Mouse (Mus musculus): ENCODE measurements around the gene Cr1l. TPM values are rescaled to one million over a fixed set of nuclear protein-coding genes. Genes with fewer than 3 reads are reported as not detected.

Gene Cr1l
- polyA plus RNA-seq, 1 experiment = 31.3 TPM

GRCm38 (mm10) chr1:195130479-195130878 is 907 bp downstream of the Cr1l start:
- H3K27me3 ChIP-seq (ENCODE audit: control insufficient read depth, insufficient read depth, insufficient read length) = no peaks in the 10 kb centered on the region
- peaks cover 39% of the 10 kb centered on the region for H3K36me3 ChIP-seq (ENCODE audit: control insufficient read depth, insufficient read depth)
- TF ChIP-seq FOSL1 (IDR thresholded peaks at IDR 0.05; ENCODE audit: insufficient read depth, low read length, poor library complexity, severe bottlenecking) = no peak
- no peak for TF ChIP-seq MYOD1 (IDR thresholded peaks at IDR 0.05; ENCODE audit: control insufficient read depth, insufficient read length, low read depth)
- no peak for TF ChIP-seq USF1 (IDR thresholded peaks at IDR 0.05; ENCODE audit: low read depth)
- TF ChIP-seq CEBPB (IDR thresholded peaks at IDR 0.05; ENCODE audit: low read depth) = no peak
- no peak for TF ChIP-seq CTCF (IDR thresholded peaks at IDR 0.05; ENCODE audit: control insufficient read depth, insufficient read depth, insufficient read length)
- TF ChIP-seq MYOG (IDR thresholded peaks at IDR 0.05; ENCODE audit: control insufficient read depth, extremely low read depth, insufficient read length) = no peak
- no peak for TF ChIP-seq MAX (IDR thresholded peaks at IDR 0.05)
- peaks cover 13% of the 10 kb centered on the region for H3K79me2 ChIP-seq (ENCODE audit: control insufficient read depth, insufficient read depth)
- H3K79me3 ChIP-seq (ENCODE audit: low read depth) = peaks cover 2% of the 10 kb centered on the region
- peak overlapping the region; percentile 54 for H3K4me3 ChIP-seq (ENCODE audit: insufficient read depth, poor library complexity, severe bottlenecking)
- H3ac ChIP-seq (ENCODE audit: control insufficient read depth, insufficient read length, low read depth) = peak overlapping the region; percentile 84

- Histone ChIP-seq H3ac (ENCODE audit: control insufficient read depth, insufficient read length, low read depth) (no peak overlapping the region), H3K79me3 (ENCODE audit: low read depth) (peaks cover 2% of the 10 kb centered on the region), H3K36me3 (ENCODE audit: control insufficient read depth, insufficient read depth) (peaks cover 43% of the 10 kb centered on the region), H3K79me2 (ENCODE audit: control insufficient read depth, insufficient read depth) (peaks cover 13% of the 10 kb centered on the region), H3K4me3 (ENCODE audit: insufficient read depth, poor library complexity, severe bottlenecking) (peak overlapping the region; percentile 54), H3K27me3 (ENCODE audit: control insufficient read depth, insufficient read depth, insufficient read length) (no peaks in the 10 kb centered on the region)
- TF ChIP-seq FOSL1 (IDR thresholded peaks at IDR 0.05; ENCODE audit: insufficient read depth, low read length, poor library complexity, severe bottlenecking) (no peak), CEBPB (IDR thresholded peaks at IDR 0.05; ENCODE audit: low read depth) (no peak), MAX (IDR thresholded peaks at IDR 0.05) (no peak), USF1 (IDR thresholded peaks at IDR 0.05; ENCODE audit: low read depth) (no peak), CTCF (IDR thresholded peaks at IDR 0.05; ENCODE audit: control insufficient read depth, insufficient read depth, insufficient read length) (no peak), MYOD1 (IDR thresholded peaks at IDR 0.05; ENCODE audit: control insufficient read depth, insufficient read length, low read depth) (no peak), MYOG (IDR thresholded peaks at IDR 0.05; ENCODE audit: control insufficient read depth, extremely low read depth, insufficient read length) (no peak)
Observed at GRCm38 (mm10) chr1:195129867-195130266, 1.5 kb downstream of the Cr1l start.

GRCm38 (mm10) chr1:195114414-195114813 is 17.0 kb downstream of the Cr1l start:
- Histone ChIP-seq H3K27me3 (ENCODE audit: control insufficient read depth, insufficient read depth, insufficient read length) (no peaks in the 10 kb centered on the region), H3K79me3 (ENCODE audit: low read depth) (no peaks in the 10 kb centered on the region), H3ac (ENCODE audit: control insufficient read depth, insufficient read length, low read depth) (no peak overlapping the region), H3K36me3 (ENCODE audit: control insufficient read depth, insufficient read depth) (peaks cover 77% of the 10 kb centered on the region), H3K4me3 (ENCODE audit: insufficient read depth, poor library complexity, severe bottlenecking) (no peak overlapping the region), H3K79me2 (ENCODE audit: control insufficient read depth, insufficient read depth) (no peaks in the 10 kb centered on the region)
- TF ChIP-seq MYOG (IDR thresholded peaks at IDR 0.05; ENCODE audit: control insufficient read depth, extremely low read depth, insufficient read length) (no peak), FOSL1 (IDR thresholded peaks at IDR 0.05; ENCODE audit: insufficient read depth, low read length, poor library complexity, severe bottlenecking) (no peak), MAX (IDR thresholded peaks at IDR 0.05) (no peak), MYOD1 (IDR thresholded peaks at IDR 0.05; ENCODE audit: control insufficient read depth, insufficient read length, low read depth) (no peak), CEBPB (IDR thresholded peaks at IDR 0.05; ENCODE audit: low read depth) (no peak), USF1 (IDR thresholded peaks at IDR 0.05; ENCODE audit: low read depth) (no peak), CTCF (IDR thresholded peaks at IDR 0.05; ENCODE audit: control insufficient read depth, insufficient read depth, insufficient read length) (no peak)

DNA sequence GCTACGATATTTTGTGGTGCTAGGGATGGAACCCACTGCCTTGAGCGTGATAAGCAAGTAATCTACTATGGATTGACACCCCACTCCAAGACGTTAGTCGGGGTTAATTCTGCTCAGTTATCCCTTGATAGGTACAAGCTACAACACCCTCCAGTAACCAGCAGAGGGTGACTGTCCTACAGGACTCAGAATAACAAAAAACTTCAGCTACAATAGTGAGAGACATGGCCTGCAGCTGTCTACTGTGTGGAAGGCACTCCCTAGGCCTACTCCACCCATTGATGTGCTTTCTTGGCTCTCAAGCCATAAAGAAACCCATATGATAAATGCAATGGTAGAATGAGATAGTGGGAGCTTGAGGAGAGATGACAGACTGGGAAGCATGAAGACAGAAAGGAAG is 17.8 kb downstream of the Cr1l start:
- TF ChIP-seq MYOD1 (IDR thresholded peaks at IDR 0.05; ENCODE audit: control insufficient read depth, insufficient read length, low read depth) = no peak
- TF ChIP-seq USF1 (IDR thresholded peaks at IDR 0.05; ENCODE audit: low read depth) = no peak
- TF ChIP-seq FOSL1 (IDR thresholded peaks at IDR 0.05; ENCODE audit: insufficient read depth, low read length, poor library complexity, severe bottlenecking) = no peak
- no peak for TF ChIP-seq MYOG (IDR thresholded peaks at IDR 0.05; ENCODE audit: control insufficient read depth, extremely low read depth, insufficient read length)
- no peak for TF ChIP-seq MAX (IDR thresholded peaks at IDR 0.05)
- TF ChIP-seq CTCF (IDR thresholded peaks at IDR 0.05; ENCODE audit: control insufficient read depth, insufficient read depth, insufficient read length) = no peak
- TF ChIP-seq CEBPB (IDR thresholded peaks at IDR 0.05; ENCODE audit: low read depth) = no peak
- Histone ChIP-seq H3ac (ENCODE audit: control insufficient read depth, insufficient read length, low read depth) (no peak overlapping the region), H3K79me2 (ENCODE audit: control insufficient read depth, insufficient read depth) (no peaks in the 10 kb centered on the region), H3K36me3 (ENCODE audit: control insufficient read depth, insufficient read depth) (peaks cover 80% of the 10 kb centered on the region), H3K27me3 (ENCODE audit: control insufficient read depth, insufficient read depth, insufficient read length) (no peaks in the 10 kb centered on the region), H3K4me3 (ENCODE audit: insufficient read depth, poor library complexity, severe bottlenecking) (no peak overlapping the region), H3K79me3 (ENCODE audit: low read depth) (no peaks in the 10 kb centered on the region)

DNA sequence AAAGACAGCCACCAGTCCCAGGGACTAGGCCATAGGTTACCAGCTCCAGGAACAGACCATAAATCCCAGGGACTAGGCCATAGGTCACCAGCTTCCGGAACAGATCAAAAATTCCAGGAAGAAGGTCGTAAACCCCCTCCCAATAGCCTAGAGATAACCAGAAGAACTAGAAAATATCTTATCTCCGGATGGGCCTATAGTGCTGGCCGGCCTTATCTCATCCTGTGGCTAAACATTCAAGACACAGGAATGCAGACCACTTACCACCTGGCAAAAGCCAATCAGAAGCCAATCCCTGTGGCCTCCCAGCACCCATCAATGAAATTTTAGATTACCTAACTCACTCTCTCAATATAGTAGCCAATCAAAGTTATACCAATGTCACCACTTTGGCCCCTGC is 30.7 kb downstream of the Cr1l start:
- Histone ChIP-seq H3K27me3 (ENCODE audit: control insufficient read depth, insufficient read depth, insufficient read length) (no peaks in the 10 kb centered on the region), H3K4me3 (ENCODE audit: insufficient read depth, poor library complexity, severe bottlenecking) (no peak overlapping the region), H3K79me3 (ENCODE audit: low read depth) (no peaks in the 10 kb centered on the region), H3K79me2 (ENCODE audit: control insufficient read depth, insufficient read depth) (no peaks in the 10 kb centered on the region), H3ac (ENCODE audit: control insufficient read depth, insufficient read length, low read depth) (no peak overlapping the region), H3K36me3 (ENCODE audit: control insufficient read depth, insufficient read depth) (peaks cover 21% of the 10 kb centered on the region)
- TF ChIP-seq CEBPB (IDR thresholded peaks at IDR 0.05; ENCODE audit: low read depth) = no peak
- TF ChIP-seq CTCF (IDR thresholded peaks at IDR 0.05; ENCODE audit: control insufficient read depth, insufficient read depth, insufficient read length) = no peak
- no peak for TF ChIP-seq FOSL1 (IDR thresholded peaks at IDR 0.05; ENCODE audit: insufficient read depth, low read length, poor library complexity, severe bottlenecking)
- TF ChIP-seq MYOD1 (IDR thresholded peaks at IDR 0.05; ENCODE audit: control insufficient read depth, insufficient read length, low read depth) = peak; percentile 40
- TF ChIP-seq MAX (IDR thresholded peaks at IDR 0.05) = no peak
- no peak for TF ChIP-seq USF1 (IDR thresholded peaks at IDR 0.05; ENCODE audit: low read depth)

DNA sequence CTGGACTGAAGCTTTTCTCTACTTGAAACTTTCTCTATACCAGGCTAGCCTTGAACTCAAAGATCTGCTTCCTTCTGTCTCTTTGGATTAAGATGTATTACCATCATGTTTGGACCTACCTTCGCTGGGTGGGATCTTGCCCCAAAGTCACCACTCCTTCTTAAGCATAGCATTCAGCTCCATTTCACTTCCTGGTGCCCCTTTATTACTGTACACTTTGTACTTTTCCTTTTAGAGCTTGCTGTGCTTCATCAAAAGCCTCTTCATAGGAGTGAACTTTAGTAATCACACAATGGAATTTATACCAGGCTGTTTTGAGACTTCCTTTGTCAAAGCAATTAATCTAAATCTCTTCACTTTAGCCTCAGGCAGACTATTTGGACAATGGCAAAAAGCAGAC is 33.4 kb downstream of the Cr1l start:
- Histone ChIP-seq H3K27me3 (ENCODE audit: control insufficient read depth, insufficient read depth, insufficient read length) (no peaks in the 10 kb centered on the region), H3K79me2 (ENCODE audit: control insufficient read depth, insufficient read depth) (no peaks in the 10 kb centered on the region), H3ac (ENCODE audit: control insufficient read depth, insufficient read length, low read depth) (no peak overlapping the region), H3K4me3 (ENCODE audit: insufficient read depth, poor library complexity, severe bottlenecking) (no peak overlapping the region), H3K36me3 (ENCODE audit: control insufficient read depth, insufficient read depth) (peaks cover 10% of the 10 kb centered on the region), H3K79me3 (ENCODE audit: low read depth) (no peaks in the 10 kb centered on the region)
- no peak for TF ChIP-seq MYOD1 (IDR thresholded peaks at IDR 0.05; ENCODE audit: control insufficient read depth, insufficient read length, low read depth)
- TF ChIP-seq CTCF (IDR thresholded peaks at IDR 0.05; ENCODE audit: control insufficient read depth, insufficient read depth, insufficient read length) = no peak
- no peak for TF ChIP-seq USF1 (IDR thresholded peaks at IDR 0.05; ENCODE audit: low read depth)
- TF ChIP-seq MYOG (IDR thresholded peaks at IDR 0.05; ENCODE audit: control insufficient read depth, extremely low read depth, insufficient read length) = no peak
- no peak for TF ChIP-seq FOSL1 (IDR thresholded peaks at IDR 0.05; ENCODE audit: insufficient read depth, low read length, poor library complexity, severe bottlenecking)
- no peak for TF ChIP-seq CEBPB (IDR thresholded peaks at IDR 0.05; ENCODE audit: low read depth)
- no peak for TF ChIP-seq MAX (IDR thresholded peaks at IDR 0.05)

All from C2C12 (cell line).